Mouse (Mus musculus): ENCODE data around the gene Sidt1. TPM values are rescaled to one million over a fixed set of nuclear protein-coding genes. Genes with fewer than 3 reads are reported as not detected.
"Not testable (repeated sequence)": the region's sequence is repeated elsewhere in the genome, so short reads cannot be mapped to it uniquely, and the experiment has no call there.

The Sidt1 gene
- total and polyA plus RNA-seq, 2 experiments from 2014 or later: 18.6 to 30.4 TPM

DNA sequence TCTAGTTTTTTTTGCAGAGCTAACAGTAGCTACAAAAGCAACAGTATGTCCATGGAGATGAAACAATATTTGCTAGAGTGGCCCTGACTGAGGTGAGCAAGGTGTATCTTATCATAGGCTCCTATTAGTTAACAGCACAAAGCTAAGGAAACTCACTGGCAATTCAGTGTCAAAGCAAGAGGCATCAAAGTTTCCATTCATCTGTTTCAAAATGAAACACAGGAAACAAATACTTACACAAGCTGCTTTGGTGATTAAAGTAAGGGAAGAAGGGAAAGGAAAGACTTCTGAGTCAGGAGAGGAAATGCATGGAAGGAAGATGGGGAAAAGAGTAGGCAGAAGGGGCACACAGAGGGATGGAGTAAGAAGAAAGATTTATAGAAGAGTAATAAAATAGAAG is 39.0 kb downstream of the Sidt1 start:
- DNase-seq (ENCODE audit: low spot score) (no peak), ATAC-seq (ENCODE audit: low FRiP score) (no peak)
- H3K4me3 ChIP-seq (ENCODE audit: low read depth, low read length): no peak overlapping the region
- H3K4me1 ChIP-seq (ENCODE audit: insufficient read depth, low read length): no peaks in the 10 kb centered on the region
- no peak overlapping the region for H3K4me2 ChIP-seq (ENCODE audit: low read depth, low read length, poor library complexity, severe bottlenecking)
- H3K27ac ChIP-seq (ENCODE audit: low read depth, low read length): no peak overlapping the region
- TF ChIP-seq CTCF (IDR thresholded peaks at IDR 0.05): no peak
- no peak overlapping the region for H3K9ac ChIP-seq (replicated peaks; ENCODE audit: low read length, poor library complexity, severe bottlenecking)
- no peaks in the 10 kb centered on the region for H3K9me3 ChIP-seq (ENCODE audit: low read length)
- no peaks in the 10 kb centered on the region for H3K27me3 ChIP-seq (ENCODE audit: insufficient read depth, low read length)
- H3K36me3 ChIP-seq (ENCODE audit: insufficient read depth, low read length): no peaks in the 10 kb centered on the region

DNA sequence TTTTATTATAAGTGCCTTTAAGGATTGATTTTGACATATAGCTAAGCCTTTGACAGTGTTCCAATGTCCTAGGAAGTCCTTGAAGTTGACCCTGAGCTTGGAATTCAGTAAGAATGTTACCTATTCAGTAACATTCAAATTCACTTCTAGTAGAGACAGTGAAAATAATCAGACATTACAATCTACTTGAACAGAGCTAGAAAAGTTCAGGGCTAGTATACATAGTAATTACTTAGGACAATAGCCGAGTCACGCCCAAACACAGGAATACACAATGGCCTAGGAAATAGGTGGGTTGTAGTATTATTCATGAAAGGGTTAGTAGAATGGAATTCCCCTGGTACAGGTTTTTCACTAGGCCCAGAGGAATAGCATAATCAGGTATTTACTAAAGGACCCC is 40.3 kb downstream of the Sidt1 start:
- 99% methylated on average over 2 of the region's 2 CpGs for WGBS
- H3K36me3 ChIP-seq (ENCODE audit: insufficient read depth, low read length); H3K4me1 ChIP-seq (ENCODE audit: insufficient read depth, low read length); H3K9ac ChIP-seq (replicated peaks; ENCODE audit: low read length, poor library complexity, severe bottlenecking); ATAC-seq (ENCODE audit: low FRiP score); DNase-seq (ENCODE audit: low spot score); H3K27ac ChIP-seq (ENCODE audit: low read depth, low read length); H3K27me3 ChIP-seq (ENCODE audit: insufficient read depth, low read length); H3K9me3 ChIP-seq (ENCODE audit: low read length); H3K4me3 ChIP-seq (ENCODE audit: low read depth, low read length); H3K4me2 ChIP-seq (ENCODE audit: low read depth, low read length, poor library complexity, severe bottlenecking): not testable (repeated sequence)

DNA sequence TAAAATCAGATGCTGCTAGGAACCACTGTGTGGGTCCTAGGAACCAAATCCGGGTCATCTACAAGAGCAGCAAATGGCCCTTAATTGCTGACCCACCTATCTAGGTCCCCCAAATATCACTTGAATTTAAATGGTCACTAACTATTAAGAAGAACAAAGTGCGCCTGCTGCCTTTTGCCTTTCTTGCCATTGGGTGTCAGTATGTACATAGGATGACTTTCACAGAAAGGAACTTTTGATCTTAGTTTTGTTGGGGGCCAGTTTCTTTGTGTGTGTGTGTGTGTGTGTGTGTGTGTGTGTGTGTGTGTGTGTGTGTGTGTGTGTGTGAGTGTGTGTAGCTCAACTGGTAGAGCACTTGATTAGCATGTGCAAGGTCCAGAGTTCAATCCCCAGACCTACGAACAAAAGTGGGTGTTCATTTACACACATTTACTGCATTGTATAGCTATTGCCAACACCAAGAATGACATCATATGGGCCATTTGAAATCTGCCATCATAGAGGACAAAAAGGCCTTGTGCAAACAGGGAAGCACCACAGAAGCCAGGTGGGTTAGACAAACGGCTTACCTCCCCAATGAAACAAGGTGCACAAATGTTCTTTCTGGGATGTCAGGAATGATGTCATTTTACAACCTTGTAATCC is 43.9 kb downstream of the Sidt1 start:
- ATAC-seq (ENCODE audit: low FRiP score): no peak
- DNase-seq (ENCODE audit: low spot score): peak; percentile 35
- TF ChIP-seq CTCF (IDR thresholded peaks at IDR 0.05): peak; percentile 67
- WGBS: 70% methylated on average over 4 of the region's 4 CpGs
- no peak overlapping the region for H3K4me3 ChIP-seq (ENCODE audit: low read depth, low read length)
- H3K27ac ChIP-seq (ENCODE audit: low read depth, low read length): no peak overlapping the region
- H3K27me3 ChIP-seq (ENCODE audit: insufficient read depth, low read length): no peaks in the 10 kb centered on the region
- no peaks in the 10 kb centered on the region for H3K4me1 ChIP-seq (ENCODE audit: insufficient read depth, low read length)
- no peaks in the 10 kb centered on the region for H3K9me3 ChIP-seq (ENCODE audit: low read length)
- no peaks in the 10 kb centered on the region for H3K36me3 ChIP-seq (ENCODE audit: insufficient read depth, low read length)
- H3K9ac ChIP-seq (replicated peaks; ENCODE audit: low read length, poor library complexity, severe bottlenecking): no peak overlapping the region
- no peak overlapping the region for H3K4me2 ChIP-seq (ENCODE audit: low read depth, low read length, poor library complexity, severe bottlenecking)

DNA sequence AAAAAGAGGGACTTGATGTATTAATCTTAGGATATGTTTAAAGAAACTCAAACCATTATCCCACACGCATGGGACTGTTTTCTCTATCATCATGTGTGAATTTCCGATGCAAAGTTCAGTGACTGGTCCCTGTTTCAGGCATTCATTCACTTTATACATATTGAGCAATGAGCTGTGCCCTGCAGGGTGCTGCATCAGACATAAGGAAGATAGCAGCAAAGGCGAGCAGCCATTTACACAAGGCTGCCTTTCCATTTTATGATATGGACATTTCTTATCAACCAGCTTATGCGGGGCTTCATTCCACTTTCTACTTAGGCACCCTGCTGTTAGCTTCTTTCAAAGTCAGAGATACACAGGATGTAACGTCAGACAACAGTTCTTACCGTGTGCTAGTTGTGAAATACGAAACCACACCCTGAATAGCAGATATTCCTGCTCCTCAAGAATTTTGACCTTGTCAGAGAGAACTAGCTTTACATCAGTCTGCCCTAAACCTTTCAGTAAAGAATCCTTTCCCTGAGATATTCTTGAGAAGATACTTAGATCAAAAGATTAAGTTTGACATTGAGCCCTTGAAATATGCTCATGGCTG is 45.5 kb downstream of the Sidt1 start:
- ATAC-seq (ENCODE audit: low FRiP score) (no peak), DNase-seq (ENCODE audit: low spot score) (no peak)
- Histone ChIP-seq H3K9ac (replicated peaks; ENCODE audit: low read length, poor library complexity, severe bottlenecking) (no peak overlapping the region), H3K4me1 (ENCODE audit: insufficient read depth, low read length) (no peaks in the 10 kb centered on the region), H3K27ac (ENCODE audit: low read depth, low read length) (no peak overlapping the region), H3K9me3 (ENCODE audit: low read length) (no peaks in the 10 kb centered on the region), H3K4me3 (ENCODE audit: low read depth, low read length) (no peak overlapping the region), H3K27me3 (ENCODE audit: insufficient read depth, low read length) (no peaks in the 10 kb centered on the region), H3K36me3 (ENCODE audit: insufficient read depth, low read length) (no peaks in the 10 kb centered on the region), H3K4me2 (ENCODE audit: low read depth, low read length, poor library complexity, severe bottlenecking) (no peak overlapping the region)
- WGBS: 64% methylated on average over 7 of the region's 7 CpGs
- TF ChIP-seq CTCF (IDR thresholded peaks at IDR 0.05): no peak

DNA sequence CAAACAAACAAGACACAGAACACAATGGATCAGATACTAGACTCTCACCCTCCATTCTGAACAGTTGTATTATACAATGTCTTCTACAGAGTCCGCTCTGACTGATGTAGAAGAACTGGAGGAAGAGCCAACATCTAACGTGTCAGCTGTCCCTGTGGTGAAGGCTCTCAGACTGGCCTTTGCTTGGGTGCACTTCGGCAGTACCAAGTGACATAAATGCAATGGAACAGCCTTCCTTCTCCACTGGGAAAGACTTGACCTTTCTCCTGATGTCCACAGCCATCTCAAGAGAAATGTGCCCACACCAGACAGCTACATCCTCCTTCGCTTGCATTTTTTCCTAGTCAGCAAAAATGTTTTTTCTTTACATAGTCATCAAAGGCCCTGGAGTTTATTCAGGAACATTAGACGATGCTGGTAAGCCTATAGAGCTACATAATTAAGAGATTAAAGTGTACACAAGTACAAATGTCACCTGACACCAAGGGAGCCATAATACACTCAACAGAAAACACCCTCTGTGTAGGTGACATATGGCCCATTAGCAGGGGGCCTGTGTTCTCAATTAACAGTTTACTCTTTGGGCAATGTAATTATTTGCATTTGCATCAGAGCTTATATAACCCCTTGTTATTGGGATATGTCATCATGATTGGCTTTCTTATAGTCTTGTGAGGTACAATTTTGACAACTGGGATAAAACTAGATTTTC is 50.2 kb downstream of the Sidt1 start:
- Histone ChIP-seq H3K27me3 (ENCODE audit: insufficient read depth, low read length) (no peaks in the 10 kb centered on the region), H3K9ac (replicated peaks; ENCODE audit: low read length, poor library complexity, severe bottlenecking) (no peak overlapping the region), H3K36me3 (ENCODE audit: insufficient read depth, low read length) (no peaks in the 10 kb centered on the region), H3K9me3 (ENCODE audit: low read length) (no peaks in the 10 kb centered on the region), H3K4me2 (ENCODE audit: low read depth, low read length, poor library complexity, severe bottlenecking) (no peak overlapping the region), H3K4me1 (ENCODE audit: insufficient read depth, low read length) (no peaks in the 10 kb centered on the region), H3K27ac (ENCODE audit: low read depth, low read length) (no peak overlapping the region), H3K4me3 (ENCODE audit: low read depth, low read length) (no peak overlapping the region)
- TF ChIP-seq CTCF (IDR thresholded peaks at IDR 0.05): no peak
- DNase-seq (ENCODE audit: low spot score) (peak; percentile 31), ATAC-seq (ENCODE audit: low FRiP score) (no peak)
- WGBS: 78% methylated on average over 5 of the region's 5 CpGs

DNA sequence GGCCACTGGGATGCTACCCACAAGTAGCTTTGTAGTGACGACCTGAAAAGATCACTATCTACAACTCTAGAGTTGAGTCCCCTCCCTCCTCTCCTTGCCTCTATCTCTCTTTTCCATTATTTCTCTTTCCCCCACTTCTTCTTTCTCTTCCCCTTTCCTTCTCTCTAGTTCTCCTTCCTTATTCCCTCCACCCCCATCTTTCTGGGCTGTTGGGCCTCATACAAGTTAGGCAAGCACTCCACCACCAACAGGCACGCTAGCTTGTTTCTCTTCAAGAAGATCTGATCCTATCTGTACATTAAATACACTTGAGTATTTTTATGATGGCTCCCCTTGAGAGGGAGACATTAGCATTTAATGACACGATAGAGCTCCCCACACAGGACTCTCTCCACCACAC is 51.0 kb downstream of the Sidt1 start:
- Histone ChIP-seq H3K27me3 (ENCODE audit: insufficient read depth, low read length) (no peaks in the 10 kb centered on the region), H3K4me2 (ENCODE audit: low read depth, low read length, poor library complexity, severe bottlenecking) (no peak overlapping the region), H3K9ac (replicated peaks; ENCODE audit: low read length, poor library complexity, severe bottlenecking) (no peak overlapping the region), H3K4me3 (ENCODE audit: low read depth, low read length) (no peak overlapping the region), H3K9me3 (ENCODE audit: low read length) (no peaks in the 10 kb centered on the region), H3K36me3 (ENCODE audit: insufficient read depth, low read length) (no peaks in the 10 kb centered on the region), H3K4me1 (ENCODE audit: insufficient read depth, low read length) (no peaks in the 10 kb centered on the region), H3K27ac (ENCODE audit: low read depth, low read length) (no peak overlapping the region)
- DNase-seq (ENCODE audit: low spot score) (no peak), ATAC-seq (ENCODE audit: low FRiP score) (no peak)
- WGBS: 74% methylated on average over 3 of the region's 3 CpGs
- TF ChIP-seq CTCF (IDR thresholded peaks at IDR 0.05): no peak
